Mouse (Mus musculus): ENCODE results near the gene Lrig2. TPM values are rescaled to one million over a fixed set of nuclear protein-coding genes. Genes with fewer than 3 reads are reported as not detected.

Gene Lrig2
- polyA plus RNA-seq (2017; shearing (Covaris generic)): 1 to 10 TPM; 5.5 TPM

DNA sequence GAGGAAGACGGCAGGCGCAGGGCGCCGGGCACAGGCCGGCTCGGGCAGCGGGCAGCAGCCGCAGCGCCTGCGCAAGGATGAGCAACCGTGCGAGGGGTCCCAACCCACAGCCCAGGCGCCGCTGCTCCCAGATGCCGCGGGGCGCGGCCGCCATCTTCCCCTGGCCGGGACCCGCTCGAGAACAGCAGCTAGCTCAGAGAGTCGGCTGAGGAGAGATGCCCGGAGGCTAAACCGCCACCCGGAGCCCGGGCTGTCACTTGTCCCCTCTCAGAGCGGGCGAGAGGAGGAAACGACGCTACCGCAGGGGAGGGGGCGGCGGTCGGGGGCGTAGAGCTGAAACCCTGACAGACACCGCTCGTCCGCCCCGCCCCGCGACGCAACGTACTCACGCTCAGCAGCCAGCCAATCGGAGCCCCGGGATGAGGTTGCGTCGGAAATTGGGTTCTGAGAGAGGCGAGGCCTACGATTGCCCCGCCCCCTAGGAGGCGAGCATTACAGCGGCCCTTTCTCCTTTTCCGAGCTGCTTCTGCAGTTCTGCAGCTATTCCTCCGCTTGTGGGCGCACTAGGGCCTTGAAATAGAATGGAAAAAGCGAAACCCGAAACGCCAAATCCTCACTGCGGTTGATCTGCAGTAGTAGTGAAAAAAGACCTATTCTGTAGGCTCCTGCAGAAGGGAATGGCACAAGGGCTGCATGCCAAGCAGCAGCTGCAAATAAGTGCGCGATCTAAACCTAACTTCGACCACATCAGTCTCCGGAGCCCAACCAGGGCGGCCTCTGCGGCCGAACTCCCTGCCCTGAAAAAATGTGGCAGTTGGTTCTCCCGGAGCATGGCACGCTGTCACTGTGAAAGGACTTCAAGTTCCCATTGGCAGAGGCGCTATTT is at the start of gene Lrig2:
TSS of gene Lrig2 (minus strand) at position 381 of the 886 bp plus-strand sequence.
- peak; percentile 98 for ATAC-seq

DNA sequence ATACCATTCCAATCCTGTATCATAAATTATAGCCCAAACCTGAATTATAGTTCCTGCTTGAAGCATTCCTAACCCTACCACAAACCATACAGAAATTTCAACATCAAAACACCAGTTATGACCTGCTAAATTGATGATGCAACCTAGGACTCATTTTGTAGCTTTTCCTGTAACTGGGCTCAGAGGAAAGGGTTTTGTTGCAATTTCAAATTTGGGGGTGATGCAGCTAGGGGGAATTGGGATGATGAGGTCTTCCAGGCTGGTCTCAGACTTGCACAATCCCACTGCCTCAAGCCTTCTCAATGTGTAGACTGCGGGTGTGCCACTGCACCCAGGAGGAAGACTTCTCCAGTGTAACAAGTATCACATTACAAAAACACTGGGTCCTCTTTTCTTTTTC is 44.9 kb upstream of the Lrig2 start:
- ATAC-seq: no peak

DNA sequence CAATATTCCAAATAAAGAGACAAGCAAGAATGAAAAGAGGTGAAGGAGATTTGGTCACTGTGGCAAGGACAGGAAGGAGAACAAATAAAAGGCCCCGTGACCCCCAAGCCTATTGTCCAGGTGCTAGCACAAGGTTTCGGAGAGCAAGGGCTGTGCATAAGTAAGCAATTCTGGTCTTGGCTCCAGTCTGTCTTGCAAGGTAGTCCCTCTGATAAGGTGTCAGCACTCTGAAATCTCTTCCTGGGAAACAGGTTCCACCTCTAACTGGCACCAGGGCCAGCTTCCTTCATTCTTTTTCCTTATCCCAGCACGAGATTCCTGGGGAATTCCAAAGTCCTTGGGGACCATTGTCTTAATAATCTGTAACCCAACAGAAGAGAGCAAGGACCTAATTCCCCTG is 38.9 kb upstream of the Lrig2 start:
- ATAC-seq: no peak

DNA sequence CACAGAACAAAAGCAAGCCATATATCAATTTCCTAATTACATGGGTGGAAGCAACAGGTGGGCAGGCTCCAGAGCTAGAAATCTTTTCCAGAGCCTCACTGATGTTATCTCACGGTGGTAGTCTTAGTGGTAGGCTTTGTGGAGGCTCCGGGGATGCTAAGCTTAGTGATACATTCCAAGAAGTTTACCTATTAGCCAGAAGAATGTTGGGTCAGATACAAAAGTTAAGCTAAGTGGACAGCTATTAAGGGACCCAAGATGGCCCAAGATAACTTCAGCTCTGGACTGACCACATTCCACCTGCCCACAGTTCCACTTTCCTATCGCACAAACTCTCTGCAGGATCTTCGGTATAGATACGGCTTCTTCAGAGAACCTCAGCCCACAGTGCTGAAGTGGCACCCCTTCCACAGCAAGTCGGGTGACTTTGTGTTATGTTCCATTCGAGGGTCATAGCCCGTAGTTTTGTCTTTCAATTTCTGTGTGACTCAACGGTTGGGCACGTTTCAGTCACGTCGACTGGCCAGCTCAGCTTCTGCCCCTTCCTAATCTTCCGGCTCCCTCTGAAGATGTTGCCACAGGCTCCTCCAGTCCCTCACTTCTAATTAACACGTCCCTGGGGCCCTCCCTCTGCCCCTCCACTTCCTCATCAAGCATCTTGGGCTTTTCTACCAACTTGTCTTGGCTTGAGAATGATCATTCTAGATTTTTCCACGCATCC is 36.8 kb upstream of the Lrig2 start:
- ATAC-seq: no peak

DNA sequence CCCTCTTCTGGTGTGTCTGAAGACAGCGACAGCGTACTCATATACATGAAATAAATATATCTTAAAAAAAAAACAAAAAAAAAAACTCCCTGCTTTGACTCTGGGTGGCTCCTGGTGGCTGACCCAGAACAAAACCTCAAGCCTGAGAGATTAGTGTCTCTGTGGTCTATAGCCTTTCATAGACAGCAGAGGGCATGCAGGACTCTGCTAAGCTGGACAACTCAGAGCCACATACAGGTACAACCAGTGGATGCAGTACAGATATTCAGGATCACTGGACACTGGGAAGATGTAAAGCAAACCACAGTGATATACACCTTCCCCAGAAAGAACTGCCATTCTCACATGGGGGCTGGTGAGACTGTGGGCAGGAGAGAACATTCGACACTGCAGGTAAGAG is 32.1 kb upstream of the Lrig2 start:
- no peak for ATAC-seq

DNA sequence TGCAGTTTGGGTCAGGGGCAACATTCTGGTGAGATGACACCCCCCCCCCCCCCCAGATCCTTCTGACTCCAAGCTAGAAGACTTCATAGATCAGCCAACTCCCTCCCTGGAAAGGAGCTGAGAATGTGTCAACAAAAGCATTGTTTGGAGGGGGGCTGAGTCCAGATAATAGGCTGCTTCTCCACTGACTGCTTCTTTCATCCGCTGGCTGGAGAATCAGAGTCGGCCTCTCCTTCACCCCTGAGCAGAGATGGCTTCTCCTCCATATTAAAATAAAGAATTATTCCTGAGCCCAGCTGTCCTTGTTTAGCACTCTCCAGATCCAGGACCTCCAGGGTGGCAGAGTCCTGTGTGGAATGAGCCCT is 30.3 kb upstream of the Lrig2 start:
- ATAC-seq: no peak

DNA sequence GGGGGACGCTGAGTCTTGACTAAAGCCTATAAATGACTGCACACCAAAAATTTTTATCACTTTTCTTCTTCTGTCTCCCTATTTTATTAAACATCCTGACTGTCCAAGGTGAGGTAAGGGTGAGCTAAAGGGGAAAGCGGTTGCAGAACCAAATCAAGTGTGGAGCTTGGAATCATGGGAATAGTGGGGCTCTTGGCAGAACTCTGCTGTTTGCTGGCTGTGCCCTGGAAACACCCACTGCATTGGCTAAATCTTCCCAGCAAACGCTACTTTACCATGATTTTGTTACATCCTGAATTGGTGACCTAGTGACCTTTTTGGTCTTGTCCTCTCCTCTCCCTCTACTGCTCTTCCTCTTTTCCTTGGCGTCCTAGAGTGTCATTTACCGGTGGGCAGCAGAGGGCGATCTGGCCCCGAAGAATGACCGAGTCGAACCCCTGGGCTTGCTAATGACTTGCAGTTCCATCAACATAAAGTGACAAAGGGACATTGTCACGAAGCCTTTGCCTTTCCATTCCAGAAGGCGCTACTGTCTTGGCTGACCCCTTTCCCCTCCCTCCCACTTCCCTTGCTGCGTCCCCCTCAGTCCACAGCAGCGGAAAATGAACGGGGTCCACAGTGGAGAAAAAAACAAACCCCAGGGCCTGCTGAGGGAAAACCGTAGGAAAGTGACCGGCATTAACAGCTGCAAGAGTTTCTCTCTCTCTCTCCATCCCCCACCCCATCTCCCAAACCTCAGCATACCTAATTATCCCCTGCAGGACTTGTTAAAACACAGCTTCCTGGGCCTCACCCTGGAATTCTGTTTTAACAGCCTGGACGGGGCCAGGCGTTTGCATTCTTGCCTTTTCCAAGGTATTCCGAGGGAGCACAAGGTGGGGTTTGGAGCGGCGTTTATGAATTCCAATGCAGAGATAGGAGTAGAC is 29.7 kb upstream of the Lrig2 start:
- ATAC-seq: no peak

DNA sequence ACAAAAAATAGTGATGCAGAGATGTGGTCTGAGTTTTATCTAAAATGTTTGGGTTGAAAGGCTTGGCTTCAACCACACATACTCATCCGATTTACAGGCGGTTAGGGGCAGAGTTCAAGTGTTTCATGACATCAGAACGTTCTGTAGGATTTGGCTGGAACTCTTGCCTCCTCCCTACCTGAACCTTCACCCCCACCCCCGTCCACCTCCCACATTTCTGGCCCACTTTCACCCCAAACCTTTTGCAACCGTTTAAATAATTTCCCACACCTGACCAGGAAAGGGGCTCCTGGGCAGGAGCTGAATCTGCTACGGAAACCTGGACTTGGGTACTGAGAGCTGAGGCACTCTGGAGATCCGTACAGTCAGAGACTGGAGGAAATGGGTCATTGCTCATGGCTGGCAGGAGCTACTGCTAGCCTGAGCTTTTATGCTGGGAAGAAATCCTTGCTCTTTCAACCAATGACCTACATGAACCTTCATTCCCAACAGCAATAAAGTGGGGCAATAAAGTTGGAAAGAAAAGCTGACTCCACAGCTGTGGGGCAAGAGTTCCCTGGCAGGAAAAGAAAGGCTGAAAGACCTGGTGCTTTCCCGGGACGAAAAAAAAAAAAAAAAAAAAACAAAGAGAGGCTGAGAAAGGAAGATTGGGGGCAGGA is 28.9 kb upstream of the Lrig2 start:
- no peak for ATAC-seq

DNA sequence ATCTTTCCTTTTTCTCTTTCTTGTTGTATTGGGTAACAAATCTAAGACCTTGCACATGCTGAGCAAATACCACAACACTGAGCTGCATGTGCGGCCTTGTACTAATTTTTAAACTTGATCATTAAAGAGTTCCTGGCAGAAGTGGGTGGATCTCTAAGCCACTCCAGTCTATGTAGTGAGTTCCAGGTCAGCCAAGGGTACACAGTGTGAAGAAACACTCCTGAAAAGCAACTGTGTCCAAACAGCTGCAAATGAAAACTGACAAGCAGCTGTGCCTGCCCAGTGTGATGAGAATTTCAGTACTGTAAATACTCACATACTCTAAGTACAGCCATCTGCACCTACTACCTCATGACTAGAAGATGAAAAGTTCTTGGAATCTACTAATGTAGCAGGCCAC is 21.5 kb upstream of the Lrig2 start:
- ATAC-seq: no peak

DNA sequence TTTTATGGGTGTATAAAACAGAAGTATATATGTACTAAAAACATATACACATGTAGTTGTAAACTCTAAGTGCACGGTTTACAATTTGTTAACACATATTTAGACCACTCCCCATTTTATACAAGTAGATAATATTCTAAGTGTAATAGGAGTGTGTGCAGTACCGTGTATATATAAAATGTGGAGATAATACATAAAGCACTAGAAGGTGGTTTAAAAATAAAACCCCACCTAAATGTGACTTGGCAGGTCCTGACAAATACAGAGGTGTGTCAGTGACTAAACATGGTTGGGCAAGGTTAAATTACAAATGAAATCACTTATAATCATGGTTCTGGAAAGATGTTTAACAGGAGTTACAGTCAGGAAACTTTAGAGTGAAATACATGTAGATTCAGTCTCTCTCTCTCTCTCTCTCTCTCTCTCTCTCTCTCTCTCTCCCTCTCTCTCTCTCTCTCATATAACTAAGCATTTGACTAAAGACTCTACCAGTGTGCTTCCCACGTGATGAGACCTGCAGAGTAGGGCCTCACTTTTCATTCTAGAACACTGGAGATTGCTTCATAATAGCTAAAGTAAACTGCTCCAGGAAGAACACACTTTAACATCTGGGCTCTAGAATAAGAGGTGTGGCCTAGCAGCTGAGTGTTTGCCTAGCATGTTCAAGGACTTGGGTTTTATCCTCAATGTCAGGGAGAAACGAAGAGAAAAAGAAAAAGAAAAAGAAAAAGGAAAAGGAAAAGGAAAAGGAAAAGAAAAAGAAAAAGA is 14.6 kb upstream of the Lrig2 start:
- ATAC-seq: no peak

DNA sequence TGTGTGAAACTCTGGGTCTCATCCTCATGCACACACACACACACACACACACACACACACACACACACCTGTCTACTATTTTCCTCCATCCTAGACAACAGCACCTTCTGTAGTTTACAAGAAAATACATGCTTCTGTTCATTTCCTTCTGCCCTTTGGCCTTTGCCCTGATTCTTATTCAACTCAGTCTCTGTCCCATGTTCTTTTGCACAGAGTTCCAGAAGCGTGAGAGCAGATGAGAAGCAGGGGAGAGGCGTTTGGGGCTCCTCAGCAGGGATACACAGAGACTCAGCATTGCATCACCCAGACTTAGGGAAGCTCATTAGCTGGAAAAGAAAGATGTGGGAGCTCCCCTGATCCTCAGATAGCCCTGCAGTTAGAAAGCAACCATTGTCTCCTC is 13.8 kb upstream of the Lrig2 start:
- ATAC-seq: no peak

DNA sequence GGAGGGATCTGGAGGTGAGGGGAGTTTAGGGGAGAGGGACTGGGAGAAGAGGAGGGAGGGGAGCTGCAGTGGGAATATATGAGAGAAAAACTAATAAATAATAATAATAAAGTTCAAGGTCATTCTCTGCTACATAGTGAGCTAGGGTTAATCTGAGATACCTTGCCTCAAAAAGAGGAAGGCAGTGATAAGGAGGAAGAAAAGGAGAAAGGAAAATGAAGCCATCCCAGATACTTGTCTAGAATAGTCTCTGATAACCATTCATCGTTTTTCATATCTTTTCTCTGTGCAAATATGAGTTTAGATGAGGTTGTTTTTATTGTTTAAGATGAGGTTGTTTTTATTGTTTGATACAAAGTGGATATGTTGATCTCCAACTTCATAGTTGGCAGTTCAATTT is 13.3 kb upstream of the Lrig2 start:
- ATAC-seq: no peak

DNA sequence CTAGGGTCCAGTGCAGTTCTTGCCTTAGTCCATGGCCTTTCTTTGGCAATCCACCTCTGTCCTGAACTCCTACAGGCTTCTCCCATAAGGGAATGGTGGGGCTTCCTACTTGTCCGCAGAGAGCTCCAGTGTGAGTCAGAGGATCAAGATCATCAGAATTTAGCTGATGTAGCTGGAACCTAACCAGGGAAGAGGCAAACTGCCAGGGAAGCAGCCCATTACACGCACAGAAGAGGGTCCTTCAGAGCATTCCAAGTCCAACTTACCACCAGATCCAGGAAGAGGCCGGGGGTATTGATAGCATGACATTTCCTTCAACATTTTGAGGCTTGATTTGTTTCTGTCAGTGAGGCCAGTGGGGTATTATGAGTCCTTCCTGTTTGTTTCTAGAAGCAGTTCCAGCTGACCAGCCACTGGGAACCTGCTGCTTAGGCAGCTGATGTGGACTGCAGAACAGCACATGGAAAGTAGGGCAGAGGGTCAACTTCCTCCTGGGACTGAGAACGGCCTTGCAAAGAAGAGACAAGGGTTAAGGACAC is 11.7 kb upstream of the Lrig2 start:
- ATAC-seq: no peak

DNA sequence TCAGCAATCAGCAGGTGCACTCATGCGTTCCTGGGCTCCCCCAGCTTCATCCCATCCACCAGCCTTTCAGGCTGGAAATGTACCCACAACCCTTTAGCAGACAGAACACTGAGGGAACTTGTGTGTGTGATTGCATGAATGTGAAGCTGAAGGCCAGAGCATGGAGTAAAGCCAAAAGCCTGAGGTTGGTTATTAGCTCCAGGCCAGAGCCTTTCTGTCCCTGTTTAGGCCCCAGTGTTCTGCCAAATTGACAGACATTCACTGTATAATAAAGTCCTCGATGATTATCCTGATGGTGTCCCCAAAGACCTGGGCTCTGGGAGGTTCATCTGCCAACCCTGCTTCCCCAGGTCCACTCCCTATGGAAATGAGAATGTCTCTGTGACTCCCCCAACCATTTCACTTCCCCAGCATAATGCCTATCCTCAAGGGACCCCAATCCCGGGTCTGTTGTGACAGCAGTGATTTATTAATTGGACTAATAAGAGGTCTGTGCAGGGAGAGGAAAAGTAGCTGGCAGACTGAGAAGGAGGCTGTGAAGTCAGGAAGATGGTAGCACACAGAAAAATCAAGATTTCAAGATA is 9.7 kb upstream of the Lrig2 start:
- no peak for ATAC-seq

DNA sequence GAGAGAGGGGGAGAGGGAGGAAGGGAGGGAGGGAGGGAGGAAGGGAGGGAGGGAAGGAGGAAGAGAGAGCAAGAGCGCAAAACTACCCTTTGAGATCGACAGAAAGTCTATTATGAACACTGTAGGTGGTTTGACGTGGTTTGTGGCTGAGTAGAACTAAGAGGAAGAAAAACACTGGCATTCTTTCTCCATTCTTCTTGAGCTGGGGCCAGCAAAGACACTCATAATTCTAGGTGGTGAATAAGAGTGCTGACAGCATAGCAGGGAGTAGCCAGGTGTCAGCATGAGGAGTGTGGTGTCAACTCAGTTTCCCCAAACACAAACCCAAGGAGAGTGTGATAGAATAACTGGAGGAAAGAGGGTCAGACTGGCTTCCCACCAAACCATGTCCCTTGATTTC is 8.8 kb upstream of the Lrig2 start:
- no peak for ATAC-seq

DNA sequence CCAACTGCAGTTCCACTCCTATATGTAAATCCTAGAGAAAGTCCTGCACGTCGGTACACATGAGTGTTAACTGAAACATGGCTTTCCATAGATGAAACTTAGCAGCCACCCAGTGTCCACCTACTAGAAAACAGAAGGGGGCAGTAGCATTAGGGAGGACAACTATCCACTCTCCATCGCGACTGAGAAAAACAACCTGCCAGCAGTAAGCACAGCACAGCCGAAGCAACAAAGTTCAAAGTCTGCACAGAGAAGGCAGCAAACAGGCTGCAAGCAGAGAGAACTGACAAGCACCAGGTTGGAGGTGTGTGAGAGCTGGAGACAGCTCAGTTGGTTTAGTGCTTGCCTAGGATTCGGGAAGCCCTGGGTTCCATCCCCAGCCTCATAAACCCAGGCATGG is 7.2 kb upstream of the Lrig2 start:
- ATAC-seq: no peak

DNA sequence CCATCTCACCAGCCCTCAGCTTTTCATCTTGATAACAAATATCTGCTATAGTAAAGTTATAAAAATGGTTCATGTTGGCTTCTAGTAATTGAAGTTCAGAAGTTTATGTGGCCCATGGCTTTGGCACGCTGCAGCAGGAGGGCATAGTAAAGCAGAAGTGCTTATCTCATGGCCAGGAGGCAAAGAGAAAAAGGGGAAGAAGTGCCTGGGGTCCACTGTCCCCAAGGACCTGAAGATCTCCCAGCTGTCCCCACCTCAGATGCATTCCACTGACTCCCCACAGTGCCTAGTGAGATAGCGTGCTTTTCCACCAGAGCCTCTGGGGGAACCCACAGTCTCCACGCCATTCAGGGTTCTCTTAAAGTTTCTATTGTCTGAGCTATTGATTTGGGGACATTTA is 6.7 kb upstream of the Lrig2 start:
- no peak for ATAC-seq

DNA sequence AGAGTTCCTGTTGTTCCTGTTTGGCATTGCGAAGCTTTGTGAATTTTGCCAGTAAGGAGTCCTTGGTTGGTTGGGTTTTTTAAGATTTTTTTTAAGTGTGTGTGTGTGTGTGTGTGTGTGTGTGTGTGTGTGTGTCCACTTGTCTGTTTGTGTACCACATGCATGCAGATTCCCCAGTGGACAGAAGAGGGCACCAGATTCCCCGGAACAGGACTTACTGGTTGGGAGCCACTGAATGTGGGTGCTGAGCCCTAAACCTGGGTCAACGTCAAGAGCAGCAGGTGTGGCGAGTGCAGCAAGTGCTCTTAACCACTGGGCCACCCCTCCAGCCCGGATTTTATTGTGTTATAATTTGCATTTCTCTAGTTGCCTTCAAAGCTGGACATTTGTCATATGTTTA is 5.4 kb upstream of the Lrig2 start:
- ATAC-seq: no peak

DNA sequence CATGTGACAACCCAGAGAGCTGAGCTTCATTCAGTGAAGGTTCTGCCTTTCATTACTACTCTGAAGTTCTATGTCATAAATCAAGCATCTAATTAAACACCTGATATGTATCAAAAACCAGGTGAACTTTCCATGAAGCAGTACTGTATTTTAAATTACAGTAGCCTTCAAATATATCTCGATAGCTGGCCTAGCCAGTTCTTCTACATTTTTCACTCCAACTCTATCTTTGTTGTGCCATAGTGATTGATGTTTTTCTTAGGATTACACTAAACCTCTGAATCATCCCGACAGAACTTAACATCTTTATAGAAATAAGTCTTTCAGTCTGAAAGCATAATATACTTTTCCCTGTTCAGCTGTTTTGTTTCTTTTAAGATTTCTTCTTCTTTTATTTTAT is 2.8 kb upstream of the Lrig2 start:
- ATAC-seq: no peak

DNA sequence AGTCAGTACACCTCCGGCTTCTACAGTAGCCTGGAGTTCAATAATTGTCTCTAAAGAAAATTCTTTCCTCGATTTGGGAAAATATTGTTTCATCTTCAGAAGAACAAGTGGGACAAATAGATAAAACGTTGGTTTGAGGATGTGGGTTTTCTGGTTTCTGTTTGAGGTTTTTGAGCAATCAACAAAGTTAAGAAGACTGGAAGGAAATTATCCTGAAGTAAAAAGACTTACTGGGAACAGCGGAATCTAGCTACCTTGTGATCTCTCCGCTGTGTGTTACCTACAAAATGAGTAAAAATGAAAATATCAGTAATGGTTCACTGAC is 668 bp upstream of the Lrig2 start:
- no peak for ATAC-seq

DNA sequence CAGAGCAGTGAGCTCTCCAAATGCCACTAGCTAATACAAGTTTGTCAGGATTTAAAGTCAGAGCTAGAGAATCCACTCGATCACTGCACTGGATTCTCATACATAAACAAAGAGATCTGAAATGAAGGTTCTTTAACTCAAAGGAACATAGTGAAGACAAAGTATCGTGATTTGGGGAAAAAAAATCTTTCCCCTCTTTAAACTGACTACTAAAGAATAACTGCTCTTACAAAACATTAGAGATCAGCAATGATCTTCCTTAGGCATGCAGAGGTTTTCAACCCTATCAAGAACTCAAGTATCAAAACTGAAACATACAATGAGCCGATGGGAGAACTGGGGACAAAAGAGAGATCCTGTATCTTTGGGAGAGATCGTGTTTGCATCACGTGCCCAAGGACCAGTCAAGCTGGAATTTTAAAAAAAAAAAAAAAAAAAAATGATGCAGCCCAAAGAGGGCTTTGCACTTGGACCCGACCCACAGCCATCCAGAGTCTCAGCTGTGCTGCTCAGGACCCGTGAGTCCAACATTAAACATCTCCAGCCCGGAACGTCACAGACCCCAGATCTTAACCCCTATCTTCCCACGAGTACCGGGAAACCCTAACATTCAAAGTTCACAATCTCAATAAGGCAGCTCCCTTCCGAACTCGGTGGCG is 818 bp downstream of the Lrig2 start:
- no peak for ATAC-seq
